In genomic region chr11:67627179-67627578, GRCm38 (mm10) we compare ENCODE assay signal across 26 mouse cellular contexts.
"Had no signal": no experiment of that assay in that cellular context is flagged by ENCODE, and none has a peak within 500 bp of the region (broad histone marks: within the 10 kb centered on the region; RNA-seq: fewer than 3 reads in every experiment).

No protein-coding gene starts in this region.

- H3K27ac ChIP-seq: gastrocnemius, adult 2 months; heart, embryonic 10.5 days; hindbrain, embryonic 10.5 days; hindbrain, embryonic 12.5 days; hindbrain, embryonic 14.5 days; intestine, embryonic 15.5 days; layer of hippocampus, adult 2 months; limb, embryonic 13.5 days; limb, embryonic 15.5 days had no signal

- H3K4me3 ChIP-seq: gastrocnemius, adult 2 months; heart, embryonic 10.5 days; heart, embryonic 12.5 days; hindbrain, embryonic 10.5 days; hindbrain, embryonic 12.5 days; intestine, embryonic 15.5 days; layer of hippocampus, adult 2 months; limb, embryonic 13.5 days; limb, embryonic 15.5 days had no signal

- H3K4me2 ChIP-seq: heart, embryonic 12.5 days; hindbrain, embryonic 12.5 days; hindbrain, embryonic 14.5 days; intestine, embryonic 15.5 days; limb, embryonic 13.5 days; limb, embryonic 15.5 days had no signal

- H3K4me1 ChIP-seq: hindbrain, embryonic 10.5 days; hindbrain, embryonic 12.5 days; intestine, embryonic 15.5 days; limb, embryonic 13.5 days; limb, embryonic 15.5 days had no signal

- H3K9ac ChIP-seq: heart, embryonic 12.5 days; hindbrain, embryonic 12.5 days; hindbrain, embryonic 14.5 days; intestine, embryonic 15.5 days; limb, embryonic 13.5 days; limb, embryonic 15.5 days had no signal

- H3K36me3 ChIP-seq: heart, embryonic 10.5 days; heart, embryonic 12.5 days; hindbrain, embryonic 10.5 days; hindbrain, embryonic 12.5 days; intestine, embryonic 15.5 days; limb, embryonic 13.5 days; limb, embryonic 15.5 days had no signal

- H3K9me3 ChIP-seq: heart, embryonic 10.5 days; heart, embryonic 12.5 days; hindbrain, embryonic 10.5 days; hindbrain, embryonic 12.5 days; intestine, embryonic 15.5 days; limb, embryonic 13.5 days; limb, embryonic 15.5 days had no signal

- DNase-seq: gastrocnemius, adult 2 months; gastrocnemius, postnatal 10 days; gastrocnemius, postnatal 25 days; heart, adult 18-20 months; heart, postnatal 10 days; heart, postnatal 4 days; kidney, adult 18-20 months; kidney, adult 8-10 months; kidney, postnatal 10 days; kidney, postnatal 25 days; kidney, postnatal 4 days; layer of hippocampus, adult 9-11 months; layer of hippocampus, postnatal 36 days; left cerebral cortex, postnatal 4 days had no signal

- ATAC-seq: hindbrain, embryonic 16.5 days; inflammation-experienced regulatory T-cells, adult 6 months; intestine, embryonic 15.5 days; intestine, postnatal 0 days had no signal

- H3K27me3 ChIP-seq: heart, embryonic 12.5 days; hindbrain, embryonic 12.5 days; intestine, embryonic 15.5 days; limb, embryonic 13.5 days; limb, embryonic 15.5 days had no signal
